Mouse (Mus musculus): ENCODE data around the gene Fyb2.

Fyb2 gene

GRCm38 (mm10) chr4:105016006-105016613 lies 102.9 kb downstream of the Fyb2 start:
- no peak for DNase-seq

- no peak for DNase-seq
These were observed 114.0 kb downstream of the Fyb2 start for GRCm38 (mm10) chr4:105027278-105027677.

GRCm38 (mm10) chr4:105031104-105031503 lies 117.8 kb downstream of the Fyb2 start:
- DNase-seq = no peak

GRCm38 (mm10) chr4:105033153-105033552 lies 119.9 kb downstream of the Fyb2 start:
- no peak for DNase-seq

GRCm38 (mm10) chr4:105034259-105034658 lies 121.0 kb downstream of the Fyb2 start:
- no peak for DNase-seq

GRCm38 (mm10) chr4:105050041-105050440 lies 136.8 kb downstream of the Fyb2 start:
- no peak for DNase-seq

GRCm38 (mm10) chr4:105051291-105051690 lies 138.0 kb downstream of the Fyb2 start:
- DNase-seq = no peak
